Mouse (Mus musculus) heart, embryonic 14.5 days (tissue): ENCODE measurements around the gene Arhgef25. TPM values are rescaled to one million over a fixed set of nuclear protein-coding genes. Genes with fewer than 3 reads are reported as not detected.
"Not testable (repeated sequence)": the region's sequence is repeated elsewhere in the genome, so short reads cannot be mapped to it uniquely, and the experiment has no call there.

Experiments
- ATAC-seq: fragments of 200-750 bp; cut with Nextera tagmentation; 2 replicates; pipeline ENCODE4 v1.8.0; 2017; ENCODE audit warnings: low read depth, moderate TSS enrichment; ENCODE audit not compliant: insufficient number of reproducible peaks, insufficient read depth, low FRiP score
- H3K27ac ChIP-seq, 2 experiments: fragments of 200-500 bp in 1 of 2; fragments of 300-500 bp in 1 of 2; sonication (generic) in 1 of 2; replicated peaks in 1 of 2; 2 replicates each; pipeline ENCODE4 v1.5.1; 2012 to 2014; ENCODE audit warnings: low read depth in 2 of 2, low read length in 2 of 2, control low read depth in 1 of 2, mild to moderate bottlenecking in 1 of 2, mixed read lengths in 1 of 2; ENCODE audit not compliant: control insufficient read depth in 1 of 2, insufficient read depth in 1 of 2
- H3K27me3 ChIP-seq: fragments of 300-500 bp; sonication (generic); 2 replicates; pipeline ENCODE4 v1.6.1; 2014; ENCODE audit warnings: mild to moderate bottlenecking, low read length, control low read depth; ENCODE audit not compliant: control insufficient read depth, insufficient read depth
- H3K36me3 ChIP-seq: fragments of 300-500 bp; sonication (generic); 2 replicates; pipeline ENCODE4 v1.6.1; 2014; ENCODE audit warnings: mild to moderate bottlenecking, control low read depth, low read length, mixed read lengths; ENCODE audit not compliant: control insufficient read depth, insufficient read depth
- H3K4me1 ChIP-seq, 2 experiments: fragments of 200-500 bp in 1 of 2; fragments of 300-500 bp in 1 of 2; sonication (generic) in 1 of 2; 2 replicates each; pipeline ENCODE4 v1.6.1; 2012 to 2014; ENCODE audit warnings: low read length in 2 of 2, control low read depth in 1 of 2, mixed read lengths in 1 of 2; ENCODE audit not compliant: control insufficient read depth in 2 of 2, insufficient read depth in 2 of 2
- H3K4me2 ChIP-seq: fragments of 300-500 bp; sonication (generic); 2 replicates; pipeline ENCODE4 v1.6.1; 2014; ENCODE audit warnings: mild to moderate bottlenecking, low read length
- H3K4me3 ChIP-seq, 2 experiments: fragments of 200-500 bp in 1 of 2; fragments of 300-500 bp in 1 of 2; sonication (generic) in 1 of 2; 2 replicates each; pipeline ENCODE4 v1.5.1; 2012 to 2014; ENCODE audit warnings: low read length in 2 of 2, mild to moderate bottlenecking in 2 of 2, control low read depth in 1 of 2, low read depth in 1 of 2, moderate library complexity in 1 of 2; ENCODE audit not compliant: control insufficient read depth in 1 of 2, insufficient read depth in 1 of 2
- H3K9ac ChIP-seq: fragments of 300-500 bp; sonication (generic); 2 replicates; pipeline ENCODE4 v1.6.1; 2014; ENCODE audit warnings: mild to moderate bottlenecking, low read length
- H3K9me3 ChIP-seq: fragments of 300-500 bp; sonication (generic); 2 replicates; pipeline ENCODE4 v1.6.1; 2016; ENCODE audit warnings: low read length, control low read depth; ENCODE audit not compliant: control insufficient read depth
- WGBS: fragments of 180-500 bp; shearing (Covaris S2); extraction: QIAGEN DNeasy Blood & Tissue Kit; methylation state at CpG from one replicate; pipeline ENCODE4 v1.1.7; 2014; 5-methylcytosine and 5-hydroxymethylcytosine counted together
- polyA plus RNA-seq: library from polyadenylated mRNA; unstranded; fragments of >200 nt; fragmentation: Nextera tagmentation; extraction: Ambion mirVana; gene quantifications from 2 replicates; pipeline ENCODE4 v1.2.1, GENCODE M21; 2014

The Arhgef25 gene
- polyA plus RNA-seq, 1 experiment from 2014 or later, result 22.8 TPM

DNA sequence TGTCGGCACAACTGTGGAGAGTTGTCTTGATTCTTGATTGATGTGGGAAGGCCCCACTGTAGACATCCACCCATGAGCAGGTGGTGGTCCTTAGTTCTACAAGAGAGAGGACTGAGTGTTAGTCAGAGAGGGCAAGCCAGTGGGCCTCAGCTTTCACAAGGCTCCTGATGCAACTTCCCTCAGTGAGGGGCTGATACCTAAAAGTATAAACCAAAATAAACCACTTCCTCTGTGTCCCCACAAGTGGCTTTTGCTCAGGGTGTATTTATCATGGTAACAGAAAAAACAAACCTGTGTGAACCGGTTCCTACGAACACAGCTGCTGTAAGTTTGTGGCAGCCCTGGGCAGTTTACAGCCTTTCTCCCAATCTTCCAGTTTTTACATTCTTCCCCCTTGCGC, 53.4 kb downstream of the Arhgef25 start:
- Histone ChIP-seq H3K4me1 (0 out of 4 replicates have a peak, but pooled peaks cover 0 to 3% of the 10 kb centered on the region in 2 experiments), H3K27me3 (no peaks in the 10 kb centered on the region), H3K9ac (no peak overlapping the region), H3K4me3 (no peak overlapping the region), H3K36me3 (no peaks in the 10 kb centered on the region), H3K27ac (no peak overlapping the region), H3K4me2 (no peak overlapping the region), H3K9me3 (no peaks in the 10 kb centered on the region)
- no peak for ATAC-seq
- 75% methylated on average over 4 of the region's 4 CpGs for WGBS

DNA sequence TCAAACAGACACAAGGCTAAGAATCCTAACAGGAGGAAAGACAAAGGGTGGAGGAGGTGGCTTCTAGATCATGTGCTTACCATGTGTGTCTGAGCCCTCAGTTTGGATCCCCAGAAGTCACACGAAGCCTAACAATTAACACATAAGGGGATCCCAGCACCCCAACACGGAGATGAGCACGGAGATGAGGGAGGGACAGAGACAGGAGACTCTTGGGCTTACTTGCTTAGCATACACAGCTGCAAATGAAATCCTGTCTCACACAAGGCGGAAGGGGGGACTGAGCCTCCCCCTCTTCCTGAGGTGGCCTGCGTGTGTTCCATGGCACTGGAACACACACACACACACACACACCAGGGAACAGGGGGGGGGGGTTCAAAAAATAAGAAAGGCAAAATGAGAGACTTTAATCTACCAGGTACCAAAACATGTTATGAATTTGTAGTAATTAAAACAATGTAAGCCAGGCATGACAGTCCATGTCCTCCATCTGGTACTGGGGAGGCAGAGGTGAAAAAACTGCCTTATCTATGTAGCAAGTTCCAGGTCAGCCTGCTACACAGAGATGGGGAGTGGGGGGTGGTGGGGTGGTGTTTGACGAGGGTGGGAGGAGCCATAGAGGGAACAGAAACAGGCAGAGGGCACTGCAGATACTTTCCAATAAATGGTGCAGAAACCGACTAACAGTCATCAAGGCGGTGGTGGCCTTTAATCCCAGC, 54.6 kb downstream of the Arhgef25 start:
- Histone ChIP-seq H3K9me3 (no peaks in the 10 kb centered on the region), H3K27ac (no peak overlapping the region), H3K4me1 (0 out of 4 replicates have a peak, but pooled peaks cover 0 to 3% of the 10 kb centered on the region in 2 experiments), H3K36me3 (no peaks in the 10 kb centered on the region), H3K9ac (no peak overlapping the region), H3K4me2 (no peak overlapping the region), H3K27me3 (no peaks in the 10 kb centered on the region), H3K4me3 (no peak overlapping the region)
- 37% methylated on average over 7 of the region's 8 CpGs for WGBS
- ATAC-seq, result no peak

DNA sequence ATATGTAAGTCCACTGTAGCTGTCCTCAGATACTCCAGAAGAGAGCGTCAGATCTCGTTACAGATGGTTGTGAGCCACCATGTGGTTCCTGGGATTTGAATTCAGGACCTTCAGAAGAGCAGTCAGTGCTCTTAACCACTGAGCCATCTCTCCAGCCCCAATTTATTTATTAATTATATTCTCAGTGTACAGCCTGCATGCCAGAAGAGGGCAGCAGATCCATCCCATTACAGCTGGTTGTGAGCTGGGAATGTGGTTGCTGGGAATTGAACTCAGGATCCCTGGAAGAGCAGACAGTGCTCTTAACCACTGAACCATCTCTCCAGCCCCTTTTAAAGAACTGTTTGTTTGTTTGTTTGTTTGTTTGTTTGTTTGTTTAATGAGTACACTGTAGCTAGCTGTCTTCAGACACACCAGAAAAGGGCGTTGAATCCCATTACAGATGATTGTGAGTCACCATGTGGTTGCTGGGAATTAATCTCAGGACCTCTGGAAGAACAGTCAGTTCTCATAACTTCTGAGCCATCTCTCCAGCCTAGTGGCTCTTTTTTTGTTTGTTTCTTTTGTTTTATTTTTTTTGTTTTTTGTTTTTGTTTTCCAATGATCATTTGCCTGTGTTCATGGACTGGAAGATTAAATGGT, 55.4 kb downstream of the Arhgef25 start:
- not testable (repeated sequence) for H3K9me3 ChIP-seq, H3K4me2 ChIP-seq, H3K9ac ChIP-seq, H3K36me3 ChIP-seq, ATAC-seq, H3K4me1 ChIP-seq, H3K27ac ChIP-seq, H3K4me3 ChIP-seq, H3K27me3 ChIP-seq
- WGBS, result 86% methylated on average over 3 of the region's 3 CpGs

Other genes starting within 250 kb of the Arhgef25 start
- 60.4 and 64.4 TPM in 2 replicates for gene Ctdsp2, start 211.4 kb downstream of the Arhgef25 start, polyA plus RNA-seq
- 0.19 and 0.39 TPM in 2 replicates for gene Avil, start 189.4 kb downstream of the Arhgef25 start, polyA plus RNA-seq
- gene Tsfm, start 159.2 kb downstream of the Arhgef25 start, polyA plus RNA-seq, result 84.6 and 85.0 TPM in 2 replicates
- 36.3 and 37.1 TPM in 2 replicates for gene Mettl1, start 148.7 kb downstream of the Arhgef25 start, polyA plus RNA-seq
- 0.16 and 0.30 TPM in 2 replicates for gene Eef1akmt3, start 148.6 kb downstream of the Arhgef25 start, polyA plus RNA-seq
- not detected in 2 replicates for gene Cyp27b1, start 141.8 kb downstream of the Arhgef25 start, polyA plus RNA-seq
- 0.16 and 0.39 TPM in 2 replicates for gene March9, start 129.9 kb downstream of the Arhgef25 start, polyA plus RNA-seq
- gene Cdk4, start 126.5 kb downstream of the Arhgef25 start, polyA plus RNA-seq, result 929 and 946 TPM in 2 replicates
- gene Tspan31, start 119.8 kb downstream of the Arhgef25 start, polyA plus RNA-seq, result 99.1 and 101 TPM in 2 replicates
- 0.27 TPM in 1 of 2 replicates, not detected in the other for gene Agap2, start 114.8 kb downstream of the Arhgef25 start, polyA plus RNA-seq
- gene Os9, start 69.0 kb downstream of the Arhgef25 start, polyA plus RNA-seq, result 27.7 and 28.3 TPM in 2 replicates
- 1.5 and 2.0 TPM in 2 replicates for gene B4galnt1, start 24.9 kb downstream of the Arhgef25 start, polyA plus RNA-seq
- 17.4 and 19.3 TPM in 2 replicates for gene Slc26a10, start 9.4 kb downstream of the Arhgef25 start, polyA plus RNA-seq
- 73.3 and 75.7 TPM in 2 replicates for gene Dtx3, start 5.6 kb upstream of the Arhgef25 start, polyA plus RNA-seq
- 17.6 and 22.8 TPM in 2 replicates for gene Pip4k2c, start 21.5 kb upstream of the Arhgef25 start, polyA plus RNA-seq
- 0.42 and 1.2 TPM in 2 replicates for gene Kif5a, start 73.3 kb upstream of the Arhgef25 start, polyA plus RNA-seq
- 126 and 137 TPM in 2 replicates for gene Dctn2, start 76.3 kb upstream of the Arhgef25 start, polyA plus RNA-seq
- 13.8 and 16.1 TPM in 2 replicates for gene Mbd6, start 98.9 kb upstream of the Arhgef25 start, polyA plus RNA-seq
- 76.1 and 76.2 TPM in 2 replicates for gene Mars, start 121.7 kb upstream of the Arhgef25 start, polyA plus RNA-seq
- 1.3 and 2.4 TPM in 2 replicates for gene Arhgap9, start 131.9 kb upstream of the Arhgef25 start, polyA plus RNA-seq
- gene Gli1, start 151.9 kb upstream of the Arhgef25 start, polyA plus RNA-seq, result 0.07 and 0.36 TPM in 2 replicates
- not detected in 2 replicates for gene Inhbe, start 164.3 kb upstream of the Arhgef25 start, polyA plus RNA-seq
- not detected in 2 replicates for gene Inhbc, start 180.3 kb upstream of the Arhgef25 start, polyA plus RNA-seq
- gene R3hdm2, start 190.2 kb upstream of the Arhgef25 start, polyA plus RNA-seq, result 32.8 and 36.3 TPM in 2 replicates